In genomic region chr7:126487052-126487483, GRCm38 (mm10) we compare ENCODE assay signal across 8 mouse cellular contexts. TPM values are rescaled to one million over a fixed set of nuclear protein-coding genes. Genes with fewer than 3 reads are reported as not detected.
A peak's percentile ranks its signal among the peaks of the same experiment; 100 is the strongest.
DNase-seq lines count a peak whose midpoint lies in the region; ATAC-seq and TF ChIP-seq lines count a peak whose summit lies in the region.

Gene Tufm, plus strand, starts transcription at chr7:126487361.

- no peaks in the 10 kb centered on the region for H3K27me3 ChIP-seq in forebrain, embryonic 11.5 days (ENCODE audit: control insufficient read depth, insufficient read depth, low read length)
- H3K27me3 ChIP-seq in heart, embryonic 16.5 days (ENCODE audit: control insufficient read depth, insufficient read depth, low read length) = no peaks in the 10 kb centered on the region
- no peaks in the 10 kb centered on the region for H3K27me3 ChIP-seq in liver, embryonic 16.5 days (ENCODE audit: control insufficient read depth, insufficient read depth, low read depth, low read length)
- H3K27me3 ChIP-seq in neural tube, embryonic 13.5 days = no peaks in the 10 kb centered on the region
- no peaks in the 10 kb centered on the region for H3K27me3 ChIP-seq in testis, adult 2 months (ENCODE audit: control insufficient read depth, insufficient read depth, low read length)

- WGBS in forebrain, embryonic 11.5 days = under 1% methylated on average over 32 of the region's 32 CpGs
- under 1% methylated on average over 32 of the region's 32 CpGs for WGBS in heart, embryonic 16.5 days
- under 1% methylated on average over 32 of the region's 32 CpGs for WGBS in liver, embryonic 16.5 days (ENCODE audit: insufficient replicate concordance)
- 1% methylated on average over 32 of the region's 32 CpGs for WGBS in neural tube, embryonic 13.5 days

- H3K9me3 ChIP-seq in forebrain, embryonic 11.5 days (ENCODE audit: control insufficient read depth, low read length) = no peaks in the 10 kb centered on the region
- no peaks in the 10 kb centered on the region for H3K9me3 ChIP-seq in heart, embryonic 16.5 days (replicated peaks; ENCODE audit: control insufficient read depth, low read length)
- no peaks in the 10 kb centered on the region for H3K9me3 ChIP-seq in liver, embryonic 16.5 days (replicated peaks; ENCODE audit: control insufficient read depth, low read length)
- H3K9me3 ChIP-seq in neural tube, embryonic 13.5 days = no peaks in the 10 kb centered on the region

- H3K4me3 ChIP-seq in forebrain, embryonic 11.5 days (ENCODE audit: low read depth, low read length) = peak within 1 kb of the TSS; percentile 59
- peak within 1 kb of the TSS; percentile 83 for H3K4me3 ChIP-seq in heart, embryonic 16.5 days (ENCODE audit: low read length)
- H3K4me3 ChIP-seq in liver, embryonic 16.5 days (ENCODE audit: low read depth, low read length) = peak within 1 kb of the TSS; percentile 81
- H3K4me3 ChIP-seq in neural tube, embryonic 13.5 days = peak within 1 kb of the TSS; percentile 70
- H3K4me3 ChIP-seq in testis, adult 2 months (ENCODE audit: control insufficient read depth, low read depth, low read length) = peak within 1 kb of the TSS; percentile 96

- peak; percentile 85 to 89 for DNase-seq in CD8-positive naive resting alpha-beta T cell, adult 2 months (ENCODE audit: low read depth in 2 of 2, low spot score in 2 of 2)
- peak; percentile 91 for DNase-seq in c-Kit-positive CD71-negative TER-119-negative erythroid progenitor cells, embryonic 14.5 days (ENCODE audit: low read depth)
- DNase-seq in forebrain, embryonic 11.5 days (ENCODE audit: low spot score) = peak; percentile 96
- DNase-seq in kidney, postnatal 4 days = peak; percentile 95 to 97

- peak within 1 kb of the TSS; percentile 64 for H3K9ac ChIP-seq in forebrain, embryonic 11.5 days (ENCODE audit: low read length)
- H3K9ac ChIP-seq in heart, embryonic 16.5 days (ENCODE audit: low read length) = peak within 1 kb of the TSS; percentile 88
- peak within 1 kb of the TSS; percentile 74 for H3K9ac ChIP-seq in liver, embryonic 16.5 days (ENCODE audit: low read depth, low read length)
- H3K9ac ChIP-seq in neural tube, embryonic 13.5 days = peak within 1 kb of the TSS; percentile 84

- TF ChIP-seq CTCF in testis, adult 2 months (IDR thresholded peaks at IDR 0.05; ENCODE audit: control insufficient read depth, insufficient read depth, insufficient replicate concordance, low read depth, low read length) = no peak

- H3K36me3 ChIP-seq in forebrain, embryonic 11.5 days (ENCODE audit: control insufficient read depth, insufficient read depth, low read length) = peaks cover 3% of the 10 kb centered on the region; the same call in 1 of the 2 replicates
- peaks cover 21% of the 10 kb centered on the region for H3K36me3 ChIP-seq in heart, embryonic 16.5 days (ENCODE audit: control insufficient read depth, insufficient read depth)
- H3K36me3 ChIP-seq in liver, embryonic 16.5 days (ENCODE audit: control insufficient read depth, insufficient read depth) = peaks cover 8% of the 10 kb centered on the region; the same call in 1 of the 2 replicates
- H3K36me3 ChIP-seq in neural tube, embryonic 13.5 days = peaks cover 28% of the 10 kb centered on the region
- H3K36me3 ChIP-seq in testis, adult 2 months (ENCODE audit: control insufficient read depth, insufficient read depth, low read length) = no peaks in the 10 kb centered on the region; the same call in 1 of the 2 replicates

- H3K27ac ChIP-seq in forebrain, embryonic 11.5 days (ENCODE audit: low read depth, low read length) = peak within 1 kb of the TSS; percentile 32; the same call in 1 of the 2 replicates
- peak within 1 kb of the TSS; percentile 80 for H3K27ac ChIP-seq in heart, embryonic 16.5 days (ENCODE audit: low read length)
- H3K27ac ChIP-seq in liver, embryonic 16.5 days (ENCODE audit: low read length) = peak within 1 kb of the TSS; percentile 18
- H3K27ac ChIP-seq in neural tube, embryonic 13.5 days (replicated peaks) = peak within 1 kb of the TSS; percentile 72
- H3K27ac ChIP-seq in testis, adult 2 months (ENCODE audit: control insufficient read depth, insufficient read depth, low read depth, low read length) = peak within 1 kb of the TSS; percentile 95

- peak; percentile 68 for TF ChIP-seq POLR2A in testis, adult 2 months (IDR thresholded peaks at IDR 0.05; ENCODE audit: control insufficient read depth, low read depth, low read length)

- peaks cover 3% of the 10 kb centered on the region; the same call in 1 of the 2 replicates for H3K4me1 ChIP-seq in forebrain, embryonic 11.5 days (replicated peaks; ENCODE audit: control insufficient read depth, insufficient read depth, low read length)
- peaks cover 11% of the 10 kb centered on the region; the same call in 1 of the 2 replicates for H3K4me1 ChIP-seq in heart, embryonic 16.5 days (ENCODE audit: control insufficient read depth, insufficient read depth, low read length)
- H3K4me1 ChIP-seq in liver, embryonic 16.5 days (ENCODE audit: control insufficient read depth, low read depth, low read length) = peaks cover 21% of the 10 kb centered on the region
- H3K4me1 ChIP-seq in neural tube, embryonic 13.5 days (replicated peaks) = peaks cover 21% of the 10 kb centered on the region
- H3K4me1 ChIP-seq in testis, adult 2 months (ENCODE audit: control insufficient read depth, insufficient read depth, low read length) = peaks cover 13% of the 10 kb centered on the region

- H3K4me2 ChIP-seq in forebrain, embryonic 11.5 days (ENCODE audit: low read depth, low read length, severe bottlenecking) = peak within 1 kb of the TSS; percentile 94
- H3K4me2 ChIP-seq in heart, embryonic 16.5 days (ENCODE audit: low read depth, low read length) = peak within 1 kb of the TSS; percentile 93
- H3K4me2 ChIP-seq in liver, embryonic 16.5 days (ENCODE audit: low read depth, low read length) = peak within 1 kb of the TSS; percentile 62
- H3K4me2 ChIP-seq in neural tube, embryonic 13.5 days = peak within 1 kb of the TSS; percentile 98

- ATAC-seq in forebrain, embryonic 11.5 days (replicated peaks; ENCODE audit: low FRiP score) = peak; percentile 93
- peak; percentile 92 for ATAC-seq in heart, embryonic 16.5 days (replicated peaks; ENCODE audit: extremely low read depth, insufficient read depth, low FRiP score)
- peak; percentile 79 for ATAC-seq in liver, embryonic 16.5 days (ENCODE audit: low read depth)
- ATAC-seq in neural tube, embryonic 13.5 days (ENCODE audit: low read depth) = peak; percentile 93

RNA-seq across cellular contexts. Expression of gene Tufm, which starts in this region (rescaled TPM):
- polyA plus RNA-seq in forebrain, embryonic 11.5 days (2014; fragmentation: Nextera tagmentation; extraction: Ambion mirVana) = 138 and 160 TPM in 2 replicates
- 224 and 229 TPM in 2 replicates for polyA plus RNA-seq in heart, embryonic 16.5 days (2015; fragmentation: Nextera tagmentation; extraction: Ambion mirVana)
- polyA plus RNA-seq in liver, embryonic 16.5 days (2015; fragmentation: Nextera tagmentation; extraction: Ambion mirVana) = 81.0 and 84.0 TPM in 2 replicates
- polyA plus RNA-seq in neural tube, embryonic 13.5 days (2015; fragmentation: Nextera tagmentation; extraction: Ambion mirVana) = 122 and 144 TPM in 2 replicates
- polyA plus RNA-seq in testis, adult 2 months (2012; rRNA removed) = 43.5 and 50.2 TPM in 2 replicates

Comparison
In these comparisons a context has a peak if more than half of its experiments do, and no peak if none do; other contexts are left out.
1. Peak in every context shown above with its lines: DNase-seq, ATAC-seq, H3K4me3 ChIP-seq and H3K27ac ChIP-seq.
2. H3K27ac ChIP-seq: peak in every context shown above with its lines; median percentile 95 in testis, adult 2 months; 80 in heart, embryonic 16.5 days; 72 in neural tube, embryonic 13.5 days; 32 in forebrain, embryonic 11.5 days; 18 in liver, embryonic 16.5 days.